ENCODE assay signal across 1 mouse cellular context in the genomic region with DNA sequence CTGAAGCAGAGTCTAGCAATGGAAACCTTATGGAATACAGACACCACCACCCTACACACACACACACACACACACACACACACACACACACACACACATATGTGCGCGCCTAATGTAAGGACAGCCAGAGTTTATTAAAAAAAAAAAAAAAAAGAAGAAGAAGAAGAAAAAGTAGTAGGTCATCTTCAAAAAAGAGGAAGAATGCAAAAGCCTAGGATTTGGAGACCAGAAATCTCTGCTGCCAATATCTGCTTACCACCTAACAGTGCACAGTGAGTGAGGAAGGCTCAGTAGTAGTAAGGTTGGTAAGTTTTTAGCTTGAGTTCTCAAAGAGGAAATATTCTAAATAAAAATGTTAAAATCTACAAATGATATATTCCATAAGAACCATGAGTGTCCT.
TF ChIP-seq lines count a peak whose summit lies in the region.

No protein-coding gene starts in this region.

TF ChIP-seq in ES-E14, 5 proteins besides CTCF, POLR2A, EP300 and RAD21:
- TF ChIP-seq ZC3H11A (IDR thresholded peaks at IDR 0.05; ENCODE audit: borderline replicate concordance, low read depth, low read length) (no peak), MAFK (IDR thresholded peaks at IDR 0.05; ENCODE audit: insufficient read depth, low read depth, low read length) (no peak), HCFC1 (IDR thresholded peaks at IDR 0.05; ENCODE audit: borderline replicate concordance, insufficient read depth, low read length) (no peak), CHD2 (IDR thresholded peaks at IDR 0.05; ENCODE audit: low read depth, low read length) (no peak), ZNF384 (IDR thresholded peaks at IDR 0.05; ENCODE audit: low read depth, low read length) (no peak)
